Mouse (Mus musculus): Measurements from ENCODE around the gene Col16a1. TPM values are rescaled to one million over a fixed set of nuclear protein-coding genes. Genes with fewer than 3 reads are reported as not detected.

Gene Col16a1
- polyA plus RNA-seq, 1 experiment from 2014 or later = 29.8 TPM

DNA sequence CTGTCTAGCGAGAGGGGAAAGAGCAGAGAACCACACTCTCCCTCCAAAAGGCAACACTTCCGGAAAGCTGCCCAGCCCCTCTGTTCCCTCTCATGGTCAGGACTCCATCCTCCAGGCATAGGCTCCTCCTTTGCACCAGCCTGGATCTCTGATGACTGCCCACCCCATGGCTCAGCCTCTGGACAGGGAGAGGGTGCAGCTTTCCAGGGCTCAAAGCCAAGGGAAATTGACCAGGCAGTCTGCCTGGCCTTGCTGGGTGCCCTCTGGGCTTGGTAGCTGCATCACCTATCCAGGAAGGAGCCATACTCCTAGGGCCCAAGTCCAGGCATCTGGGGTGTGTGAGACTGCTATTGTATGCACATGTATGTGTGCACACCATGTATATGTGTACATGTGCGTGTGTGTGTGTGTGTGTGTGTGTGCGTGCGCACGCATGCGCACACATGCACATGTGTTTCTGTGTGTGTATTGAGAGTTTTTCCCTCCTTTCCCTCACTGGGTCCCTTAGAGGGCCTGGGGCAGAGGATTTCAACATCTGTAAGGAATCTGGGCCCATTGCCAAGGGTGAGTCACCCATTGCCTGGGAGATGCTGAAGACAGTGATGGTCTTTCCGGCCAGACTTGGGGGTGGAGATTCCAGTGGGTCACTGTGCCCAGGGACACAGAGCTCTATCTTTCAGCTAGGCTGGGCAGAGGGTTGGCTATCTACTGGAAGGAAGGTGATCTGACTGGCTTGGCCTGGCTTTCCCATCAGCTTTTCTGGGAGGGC is 2.6 kb downstream of the Col16a1 start:
- ATAC-seq (ENCODE audit: low FRiP score) = no peak
- H3K4me3 ChIP-seq = no peak overlapping the region
- peaks cover 17% of the 10 kb centered on the region for H3K27me3 ChIP-seq
- H3K36me3 ChIP-seq = no peaks in the 10 kb centered on the region
- H3K4me1 ChIP-seq = peaks cover 52% of the 10 kb centered on the region
- WGBS = 83% methylated on average over 8 of the region's 8 CpGs
- H3K4me2 ChIP-seq (replicated peaks) = no peak overlapping the region
- no peak overlapping the region for H3K27ac ChIP-seq
- no peaks in the 10 kb centered on the region for H3K9me3 ChIP-seq (replicated peaks)
- no peak overlapping the region for H3K9ac ChIP-seq

DNA sequence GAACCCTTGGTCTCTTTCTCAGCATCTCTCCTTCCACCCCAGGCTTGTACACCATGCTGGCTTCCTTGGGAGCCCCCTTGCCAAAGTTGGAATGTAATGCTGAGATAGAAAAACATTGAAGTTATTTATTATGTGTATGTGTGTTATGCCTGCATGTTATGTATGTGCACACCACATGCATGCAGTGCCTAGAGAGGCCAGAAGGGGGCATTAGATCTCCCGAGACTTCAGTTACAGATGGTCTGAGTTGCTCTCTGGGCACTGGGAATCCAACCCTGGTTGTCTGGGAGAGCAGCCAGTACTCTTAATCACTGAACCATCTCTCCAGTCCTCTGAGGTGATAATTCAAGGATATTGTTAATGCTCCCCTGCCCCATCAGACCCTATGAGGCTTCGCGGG is 4.6 kb downstream of the Col16a1 start:
- Histone ChIP-seq H3K27me3 (peaks cover 10% of the 10 kb centered on the region), H3K4me3 (no peak overlapping the region), H3K4me1 (peaks cover 57% of the 10 kb centered on the region), H3K27ac (no peak overlapping the region), H3K4me2 (replicated peaks) (no peak overlapping the region), H3K9me3 (replicated peaks) (no peaks in the 10 kb centered on the region), H3K9ac (no peak overlapping the region), H3K36me3 (no peaks in the 10 kb centered on the region)
- no peak for ATAC-seq (ENCODE audit: low FRiP score)
- WGBS = 95% methylated on average over 3 of the region's 3 CpGs

DNA sequence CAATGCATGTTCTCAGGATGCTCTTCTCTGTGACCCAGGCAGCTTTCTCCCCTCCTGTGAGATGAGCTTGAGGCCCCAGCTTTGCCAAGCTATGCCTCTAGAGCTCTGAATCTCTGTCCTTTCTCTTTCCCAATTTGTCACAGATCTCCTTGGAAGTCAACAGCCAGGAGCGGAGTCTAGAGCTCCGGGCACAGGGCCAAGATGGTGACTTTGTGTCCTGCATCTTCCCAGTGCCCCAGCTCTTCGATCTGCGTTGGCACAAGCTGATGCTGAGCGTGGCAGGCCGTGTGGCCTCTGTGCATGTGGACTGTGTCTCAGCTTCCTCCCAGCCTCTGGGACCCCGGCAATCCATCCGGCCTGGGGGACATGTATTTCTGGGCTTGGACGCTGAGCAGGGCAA is 5.5 kb downstream of the Col16a1 start:
- Histone ChIP-seq H3K36me3 (no peaks in the 10 kb centered on the region), H3K4me3 (no peak overlapping the region), H3K4me1 (peaks cover 52% of the 10 kb centered on the region), H3K27me3 (peaks cover 10% of the 10 kb centered on the region), H3K9ac (no peak overlapping the region), H3K4me2 (replicated peaks) (no peak overlapping the region), H3K9me3 (replicated peaks) (no peaks in the 10 kb centered on the region), H3K27ac (no peak overlapping the region)
- 91% methylated on average over 9 of the region's 9 CpGs for WGBS
- no peak for ATAC-seq (ENCODE audit: low FRiP score)

DNA sequence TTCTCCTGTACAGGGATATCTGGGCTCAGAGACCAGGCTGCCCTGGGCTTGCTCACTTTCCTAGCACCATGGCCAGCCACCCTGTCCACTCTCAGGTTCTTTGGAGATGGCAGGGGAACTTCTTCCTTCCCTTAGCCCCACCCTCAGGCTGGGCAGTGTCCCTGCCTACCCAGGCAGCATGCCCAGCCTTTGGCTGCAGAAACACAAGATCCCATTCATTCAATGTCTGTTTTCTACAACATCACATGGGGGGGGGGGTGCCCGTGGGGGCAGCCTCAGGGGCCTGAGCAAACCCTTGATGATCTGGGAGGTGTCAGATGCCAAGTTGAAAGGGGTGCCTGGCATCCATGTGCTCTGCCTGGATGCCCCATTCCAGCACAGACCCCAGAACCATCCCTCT is 7.1 kb downstream of the Col16a1 start:
- 36% methylated on average over 1 of the region's 1 CpGs for WGBS
- Histone ChIP-seq H3K27ac (0 out of 2 replicates have a peak overlapping the region, but pooled peaks have one; percentile 3), H3K36me3 (no peaks in the 10 kb centered on the region)

DNA sequence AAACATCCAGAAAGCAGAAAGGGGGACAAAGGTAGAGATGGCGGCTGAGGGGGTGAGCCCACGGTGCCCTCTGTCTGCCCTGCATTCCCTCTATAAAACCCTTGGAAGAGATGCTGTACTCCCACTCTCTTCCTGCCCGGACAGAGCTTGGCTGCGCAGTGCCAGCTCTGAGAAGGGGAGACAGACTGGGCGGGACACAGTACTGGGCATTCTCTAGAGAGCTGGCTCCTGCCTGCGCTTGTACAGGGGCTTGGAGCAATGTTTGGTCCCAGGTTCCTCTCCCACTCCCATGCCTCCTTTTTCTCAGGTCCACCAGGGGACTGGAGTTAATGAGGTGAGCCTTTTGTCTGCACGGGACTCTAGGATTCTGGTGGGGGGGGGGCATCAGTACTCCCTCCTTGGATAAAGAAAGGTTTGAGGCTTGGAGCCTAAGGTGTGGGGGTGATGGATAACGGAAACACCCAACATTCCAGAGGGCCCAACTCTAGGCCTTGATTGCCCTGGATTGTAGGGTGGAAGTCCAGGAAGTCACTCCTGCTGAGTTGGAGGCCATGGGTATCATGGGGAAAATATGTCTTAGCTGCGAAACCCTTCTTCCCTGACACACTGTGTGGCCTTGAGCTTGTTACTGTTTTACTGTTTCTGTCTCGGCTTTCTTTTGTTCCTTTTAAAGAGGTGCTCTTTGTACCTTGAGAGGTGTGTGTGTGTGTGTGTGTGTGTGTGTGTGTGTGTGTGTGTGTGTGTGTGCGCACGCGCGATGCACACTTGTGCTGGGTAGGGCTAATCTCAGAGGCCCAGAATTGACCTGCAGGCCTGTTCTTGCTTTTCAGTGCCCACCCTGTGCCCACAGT is 7.7 kb downstream of the Col16a1 start:
- H3K4me1 ChIP-seq = peaks cover 32% of the 10 kb centered on the region
- H3K4me3 ChIP-seq = no peak overlapping the region
- peak overlapping the region; percentile 44; the same call in 1 of the 2 replicates for H3K27ac ChIP-seq
- no peak overlapping the region for H3K4me2 ChIP-seq (replicated peaks)
- ATAC-seq (ENCODE audit: low FRiP score) = 0 out of 2 replicates have a peak, but pooled peaks have one; percentile 23
- H3K36me3 ChIP-seq = no peaks in the 10 kb centered on the region
- H3K9ac ChIP-seq = no peak overlapping the region
- no peaks in the 10 kb centered on the region; the same call in 1 of the 2 replicates for H3K27me3 ChIP-seq
- no peaks in the 10 kb centered on the region for H3K9me3 ChIP-seq (replicated peaks)
- 78% methylated on average over 14 of the region's 14 CpGs for WGBS

More for the DNA sequence above, 7.1 kb downstream of the Col16a1 start:
- Histone ChIP-seq H3K9me3 (replicated peaks) (no peaks in the 10 kb centered on the region), H3K4me3 (no peak overlapping the region), H3K4me1 (peaks cover 37% of the 10 kb centered on the region), H3K27me3 (no peaks in the 10 kb centered on the region; the same call in 1 of the 2 replicates), H3K9ac (no peak overlapping the region), H3K4me2 (replicated peaks) (no peak overlapping the region)
- ATAC-seq (ENCODE audit: low FRiP score) = no peak

DNA sequence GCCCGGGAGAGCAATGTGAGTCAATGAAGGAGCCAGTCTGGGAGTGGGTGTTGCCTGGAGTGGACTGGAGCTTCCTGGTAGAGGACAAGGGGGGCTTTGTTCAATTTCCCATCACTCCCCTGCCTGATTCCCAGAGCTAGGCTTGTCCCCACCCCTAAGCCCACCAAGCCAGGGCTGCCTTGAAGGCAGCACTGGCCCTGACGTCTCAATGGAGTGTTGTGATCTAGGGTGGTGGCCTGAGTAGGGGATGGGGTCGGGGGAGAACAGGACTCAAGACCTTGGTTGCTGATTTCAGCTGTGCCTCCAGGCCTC is 8.3 kb downstream of the Col16a1 start:
- no peak for ATAC-seq (ENCODE audit: low FRiP score)
- Histone ChIP-seq H3K4me2 (replicated peaks) (no peak overlapping the region), H3K4me1 (peaks cover 30% of the 10 kb centered on the region), H3K4me3 (no peak overlapping the region), H3K9me3 (replicated peaks) (no peaks in the 10 kb centered on the region), H3K9ac (no peak overlapping the region), H3K36me3 (no peaks in the 10 kb centered on the region), H3K27me3 (no peaks in the 10 kb centered on the region; the same call in 1 of the 2 replicates), H3K27ac (peak overlapping the region; percentile 44; the same call in 1 of the 2 replicates)
- 55% methylated on average over 3 of the region's 3 CpGs for WGBS

DNA sequence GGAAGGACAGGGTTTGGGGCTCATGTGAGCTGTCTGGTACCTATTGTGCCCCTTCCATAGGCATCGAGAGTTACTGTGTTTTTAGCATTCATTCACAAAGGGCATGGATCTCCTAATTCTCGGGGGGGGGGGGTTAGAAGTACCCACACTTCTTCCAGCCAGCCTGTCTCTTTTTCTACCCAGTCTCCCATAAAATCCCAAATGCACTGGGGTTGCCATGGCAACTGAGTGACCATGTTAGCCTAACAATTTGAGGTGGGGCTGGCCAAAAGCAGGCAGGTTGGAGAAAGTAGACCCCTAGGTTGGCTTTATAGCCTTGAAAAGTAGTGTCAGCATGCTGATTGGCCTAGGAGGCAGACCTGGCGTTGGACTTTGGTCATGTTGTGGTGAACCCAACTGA is 8.8 kb downstream of the Col16a1 start:
- H3K27ac ChIP-seq = 0 out of 2 replicates have a peak overlapping the region, but pooled peaks have one; percentile 44
- no peak overlapping the region for H3K9ac ChIP-seq
- no peaks in the 10 kb centered on the region for H3K36me3 ChIP-seq
- no peaks in the 10 kb centered on the region; the same call in 1 of the 2 replicates for H3K27me3 ChIP-seq
- H3K4me3 ChIP-seq = no peak overlapping the region
- no peak for ATAC-seq (ENCODE audit: low FRiP score)
- H3K9me3 ChIP-seq (replicated peaks) = no peaks in the 10 kb centered on the region
- 45% methylated on average over 3 of the region's 3 CpGs for WGBS
- no peak overlapping the region for H3K4me2 ChIP-seq (replicated peaks)
- H3K4me1 ChIP-seq = peaks cover 30% of the 10 kb centered on the region

DNA sequence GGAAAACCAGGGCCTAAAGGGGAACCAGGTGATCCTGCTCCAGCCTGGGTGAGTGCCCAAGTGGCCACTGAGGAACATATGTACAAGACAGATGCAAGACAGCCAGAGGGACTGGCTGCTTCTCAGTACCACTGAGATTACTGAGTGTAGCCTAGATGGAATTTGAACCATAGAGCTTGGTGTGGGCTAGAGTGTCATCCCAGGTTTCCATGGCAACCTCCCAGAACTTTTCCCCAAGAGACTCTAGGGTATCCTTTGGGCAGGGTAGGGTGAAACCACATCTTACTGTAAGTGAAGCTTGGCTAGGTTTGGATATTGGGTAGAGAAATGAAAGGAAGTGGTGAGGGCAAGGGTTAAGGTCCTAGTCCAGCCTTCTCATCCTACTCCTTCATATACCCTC is 13.3 kb downstream of the Col16a1 start:
- Histone ChIP-seq H3K27ac (no peak overlapping the region), H3K36me3 (no peaks in the 10 kb centered on the region), H3K4me2 (replicated peaks) (no peak overlapping the region), H3K27me3 (no peaks in the 10 kb centered on the region), H3K9me3 (replicated peaks) (no peaks in the 10 kb centered on the region), H3K4me3 (no peak overlapping the region), H3K9ac (no peak overlapping the region), H3K4me1 (peaks cover 13% of the 10 kb centered on the region)
- no peak for ATAC-seq (ENCODE audit: low FRiP score)

DNA sequence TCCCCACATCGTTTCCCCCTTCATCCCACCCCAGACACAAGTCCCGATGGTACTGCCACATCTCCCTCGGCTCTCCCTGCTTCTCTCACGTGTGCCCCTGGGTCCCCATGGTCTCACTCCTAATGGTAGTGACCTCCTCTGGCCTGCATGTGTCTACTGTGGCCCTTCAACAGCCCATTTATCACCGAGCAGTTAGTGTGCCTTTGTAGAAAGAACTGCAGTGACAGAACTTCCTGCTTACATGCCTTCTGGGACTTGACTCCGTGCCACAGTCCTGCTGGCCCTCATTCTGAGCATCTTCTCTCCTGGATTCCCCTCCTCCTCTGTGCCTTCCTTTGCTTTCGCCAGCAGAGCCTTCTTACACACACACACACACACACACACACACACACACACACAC is 15.6 kb downstream of the Col16a1 start:
- Histone ChIP-seq H3K9ac (no peak overlapping the region), H3K9me3 (replicated peaks) (no peaks in the 10 kb centered on the region), H3K27ac (no peak overlapping the region), H3K4me2 (replicated peaks) (no peak overlapping the region), H3K4me3 (no peak overlapping the region), H3K27me3 (no peaks in the 10 kb centered on the region; the same call in 1 of the 2 replicates), H3K36me3 (no peaks in the 10 kb centered on the region), H3K4me1 (no peaks in the 10 kb centered on the region)
- 64% methylated on average over 7 of the region's 7 CpGs for WGBS
- no peak for ATAC-seq (ENCODE audit: low FRiP score)

DNA sequence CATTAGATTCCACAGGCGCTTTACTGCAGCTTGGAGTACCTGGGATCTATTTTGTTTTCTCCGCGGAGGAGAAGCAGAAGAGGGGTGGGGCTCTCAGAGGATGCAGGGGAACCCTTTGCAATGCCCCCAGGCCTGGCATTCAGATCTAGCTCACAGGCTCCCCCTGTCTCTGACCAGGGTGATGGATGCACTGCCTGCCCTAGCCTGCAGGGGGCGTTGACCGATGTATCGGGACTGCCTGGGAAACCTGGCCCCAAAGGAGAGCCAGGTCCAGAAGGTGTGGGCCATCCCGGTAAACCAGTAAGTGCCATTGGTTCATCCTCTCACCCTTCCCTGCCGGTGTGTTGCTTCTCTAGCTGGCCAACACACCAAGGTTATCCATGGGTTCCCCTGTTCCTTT is 19.2 kb downstream of the Col16a1 start:
- H3K4me1 ChIP-seq = no peaks in the 10 kb centered on the region
- 11% methylated on average over 8 of the region's 8 CpGs for WGBS
- no peak overlapping the region for H3K4me3 ChIP-seq
- H3K9me3 ChIP-seq (replicated peaks) = no peaks in the 10 kb centered on the region
- H3K4me2 ChIP-seq (replicated peaks) = no peak overlapping the region
- ATAC-seq (ENCODE audit: low FRiP score) = no peak
- no peaks in the 10 kb centered on the region; the same call in 1 of the 2 replicates for H3K27me3 ChIP-seq
- H3K9ac ChIP-seq = no peak overlapping the region
- H3K27ac ChIP-seq = no peak overlapping the region
- no peaks in the 10 kb centered on the region for H3K36me3 ChIP-seq

DNA sequence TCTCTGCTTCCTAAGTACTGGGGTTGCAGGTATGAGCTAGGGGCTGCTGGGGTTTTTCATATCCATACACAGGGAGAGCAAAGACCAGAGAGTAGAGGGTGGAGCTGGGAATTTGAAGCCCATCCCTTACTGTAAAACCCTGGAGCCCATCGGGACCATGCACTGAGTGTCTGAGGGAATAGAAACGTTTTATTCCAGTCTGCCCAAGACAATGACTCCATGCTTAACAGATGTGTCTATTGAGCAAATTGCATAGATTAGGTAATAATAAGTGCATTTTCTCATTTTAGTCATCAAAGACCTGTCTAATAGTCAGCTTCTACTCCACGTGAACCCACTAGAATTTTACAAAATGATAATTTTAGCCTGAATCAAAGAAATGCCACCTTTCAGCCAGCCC is 22.9 kb downstream of the Col16a1 start:
- Histone ChIP-seq H3K9me3 (replicated peaks) (no peaks in the 10 kb centered on the region), H3K4me2 (replicated peaks) (no peak overlapping the region), H3K27ac (no peak overlapping the region), H3K27me3 (no peaks in the 10 kb centered on the region; the same call in 1 of the 2 replicates), H3K4me3 (no peak overlapping the region), H3K4me1 (peaks cover 4% of the 10 kb centered on the region; the same call in 1 of the 2 replicates), H3K9ac (no peak overlapping the region), H3K36me3 (no peaks in the 10 kb centered on the region)
- 63% methylated on average over 3 of the region's 3 CpGs for WGBS
- no peak for ATAC-seq (ENCODE audit: low FRiP score)

DNA sequence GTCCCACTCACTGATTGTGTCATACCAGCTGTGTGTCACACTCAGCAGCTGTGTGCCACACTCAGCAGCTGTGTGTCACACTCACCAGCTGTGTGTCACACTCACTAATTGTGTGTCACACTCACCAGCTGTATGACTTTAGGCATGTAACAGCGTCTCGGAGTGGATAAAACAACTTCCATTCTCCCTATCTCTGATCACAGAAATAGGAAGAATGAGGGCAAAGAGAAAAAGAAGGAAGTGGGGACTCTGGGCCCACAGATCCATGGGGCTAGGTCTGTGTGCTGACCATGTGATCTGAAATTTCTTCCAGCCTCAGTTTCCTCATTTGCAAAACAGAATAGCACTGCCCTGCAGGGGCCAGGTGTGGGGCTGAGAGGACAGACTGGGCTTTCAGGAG is 24.1 kb downstream of the Col16a1 start:
- Histone ChIP-seq H3K27ac (no peak overlapping the region), H3K27me3 (peaks cover 2% of the 10 kb centered on the region), H3K36me3 (no peaks in the 10 kb centered on the region), H3K4me2 (replicated peaks) (no peak overlapping the region), H3K4me3 (no peak overlapping the region), H3K9me3 (replicated peaks) (no peaks in the 10 kb centered on the region), H3K9ac (no peak overlapping the region), H3K4me1 (peaks cover 9% of the 10 kb centered on the region; the same call in 1 of the 2 replicates)
- WGBS = 89% methylated on average over 2 of the region's 2 CpGs
- no peak for ATAC-seq (ENCODE audit: low FRiP score)
